Mouse (Mus musculus) forebrain, embryonic 13.5 days (tissue): ENCODE data around the gene Tac2. TPM values are rescaled to one million over a fixed set of nuclear protein-coding genes. Genes with fewer than 3 reads are reported as not detected.
"Not testable (repeated sequence)": the region's sequence is repeated elsewhere in the genome, so short reads cannot be mapped to it uniquely, and the experiment has no call there.

Source experiments
- ATAC-seq: fragments of 200-750 bp; cut with Nextera tagmentation; 2 replicates; pipeline ENCODE4 v1.8.0; 2017
- H3K27ac ChIP-seq: fragments of 300-500 bp; sonication (generic); 2 replicates; pipeline ENCODE4 v1.5.1; 2015; ENCODE audit warnings: inconsistent platforms, mild to moderate bottlenecking, moderate library complexity
- H3K27me3 ChIP-seq: fragments of 300-500 bp; sonication (generic); 2 replicates; pipeline ENCODE4 v1.6.1; 2015; ENCODE audit warnings: mild to moderate bottlenecking, inconsistent platforms
- H3K36me3 ChIP-seq: fragments of 300-500 bp; sonication (generic); 2 replicates; pipeline ENCODE4 v1.6.1; 2015; ENCODE audit warnings: mild to moderate bottlenecking, inconsistent platforms; ENCODE audit not compliant: poor library complexity, severe bottlenecking
- H3K4me1 ChIP-seq: fragments of 300-500 bp; sonication (generic); 2 replicates; pipeline ENCODE4 v1.6.1; 2015; ENCODE audit warnings: inconsistent platforms
- H3K4me2 ChIP-seq: fragments of 300-500 bp; sonication (generic); 2 replicates; pipeline ENCODE4 v1.6.1; 2015; ENCODE audit warnings: inconsistent platforms, mild to moderate bottlenecking, moderate library complexity
- H3K4me3 ChIP-seq: fragments of 300-500 bp; sonication (generic); 2 replicates; pipeline ENCODE4 v1.5.1; 2015; ENCODE audit warnings: mild to moderate bottlenecking, inconsistent platforms
- H3K9ac ChIP-seq: fragments of 300-500 bp; sonication (generic); 2 replicates; pipeline ENCODE4 v1.6.1; 2015; ENCODE audit warnings: mild to moderate bottlenecking, inconsistent platforms
- H3K9me3 ChIP-seq: fragments of 300-500 bp; sonication (generic); replicated peaks from 2 replicates; pipeline ENCODE4 v1.6.1; 2016; ENCODE audit warnings: inconsistent platforms
- WGBS: fragments of 180-500 bp; shearing (Covaris S2); methylation state at CpG from one replicate; pipeline ENCODE4 v1.1.7; 2015; 5-methylcytosine and 5-hydroxymethylcytosine counted together
- polyA plus RNA-seq: library from polyadenylated mRNA; unstranded; fragments of >200 nt; fragmentation: Nextera tagmentation; extraction: Ambion mirVana; gene quantifications from 2 replicates; pipeline ENCODE4 v1.2.1, GENCODE M21; 2015

Gene Tac2
- polyA plus RNA-seq, 1 experiment from 2014 or later, result 0.35 TPM

DNA sequence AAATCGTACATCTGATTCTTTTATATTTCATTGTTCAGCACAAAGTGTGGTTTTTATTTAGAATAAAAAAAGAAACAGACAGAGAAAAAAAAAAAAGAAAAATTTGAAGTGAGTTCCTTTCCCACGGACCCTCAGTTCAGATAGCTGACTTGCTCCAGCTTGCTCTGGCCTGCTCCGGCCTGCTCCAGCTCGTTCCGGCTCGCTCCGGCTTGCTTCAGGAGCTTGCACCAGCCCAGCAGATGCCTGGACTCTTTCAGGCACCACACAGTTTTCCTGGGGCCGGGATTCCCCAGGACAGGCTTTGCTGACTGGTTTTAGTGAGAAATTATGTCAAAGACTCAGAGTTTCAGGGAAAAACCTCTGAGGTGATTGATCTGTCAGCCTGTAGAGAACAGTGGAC is 23.0 kb downstream of the Tac2 start:
- no peaks in the 10 kb centered on the region for H3K27me3 ChIP-seq
- H3K9me3 ChIP-seq, result no peaks in the 10 kb centered on the region
- peaks cover 65% of the 10 kb centered on the region for H3K36me3 ChIP-seq
- no peak overlapping the region for H3K9ac ChIP-seq
- WGBS, result 93% methylated on average over 8 of the region's 8 CpGs
- no peak overlapping the region for H3K27ac ChIP-seq
- no peak for ATAC-seq
- H3K4me3 ChIP-seq, result no peak overlapping the region
- no peak overlapping the region for H3K4me2 ChIP-seq
- H3K4me1 ChIP-seq, result 0 out of 2 replicates have a peak, but pooled peaks cover 5% of the 10 kb centered on the region

DNA sequence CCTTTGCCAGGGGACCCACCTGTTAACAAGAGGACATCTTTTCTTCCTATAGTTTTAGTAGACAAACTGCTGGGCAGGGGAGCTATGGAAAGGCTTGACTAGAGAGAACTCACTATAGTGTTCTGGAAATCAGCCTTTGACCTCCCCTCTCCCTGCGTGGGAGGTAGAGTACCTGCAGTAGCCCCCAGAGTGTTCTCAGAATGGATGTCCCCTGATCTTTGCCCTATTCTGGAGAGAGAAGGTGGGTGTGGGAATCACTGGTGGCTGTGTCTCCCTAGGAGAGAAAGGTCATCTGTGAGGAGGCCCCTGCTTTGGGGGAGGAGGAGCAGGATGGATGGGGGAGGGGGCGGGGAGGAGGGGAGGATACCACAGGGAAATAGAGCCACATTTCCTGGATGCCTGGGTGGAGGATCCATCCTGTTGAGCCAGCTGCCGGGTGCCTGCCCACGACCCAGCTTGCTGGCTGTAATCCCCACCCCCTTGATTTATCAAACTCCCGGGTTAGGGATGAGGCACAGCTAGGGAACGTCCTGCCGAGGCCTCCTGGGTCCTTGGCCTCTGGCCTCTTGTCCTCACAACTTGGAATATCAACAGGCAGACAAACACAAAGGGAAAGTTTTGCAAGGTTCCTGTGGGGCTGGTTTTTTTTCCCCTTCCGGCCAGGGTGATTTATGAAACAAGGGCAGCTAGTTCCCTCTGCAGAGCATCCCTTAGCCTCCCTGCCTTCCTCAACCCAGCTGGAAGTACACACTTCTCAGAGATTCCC is 24.8 kb downstream of the Tac2 start:
- H3K9me3 ChIP-seq, result no peaks in the 10 kb centered on the region
- no peak overlapping the region for H3K27ac ChIP-seq
- 0 out of 2 replicates have a peak, but pooled peaks cover 5% of the 10 kb centered on the region for H3K4me1 ChIP-seq
- no peak overlapping the region for H3K4me2 ChIP-seq
- H3K9ac ChIP-seq, result no peak overlapping the region
- H3K36me3 ChIP-seq, result peaks cover 48% of the 10 kb centered on the region
- WGBS, result 16% methylated on average over 8 of the region's 8 CpGs
- no peak for ATAC-seq
- H3K27me3 ChIP-seq, result no peaks in the 10 kb centered on the region
- H3K4me3 ChIP-seq, result no peak overlapping the region

DNA sequence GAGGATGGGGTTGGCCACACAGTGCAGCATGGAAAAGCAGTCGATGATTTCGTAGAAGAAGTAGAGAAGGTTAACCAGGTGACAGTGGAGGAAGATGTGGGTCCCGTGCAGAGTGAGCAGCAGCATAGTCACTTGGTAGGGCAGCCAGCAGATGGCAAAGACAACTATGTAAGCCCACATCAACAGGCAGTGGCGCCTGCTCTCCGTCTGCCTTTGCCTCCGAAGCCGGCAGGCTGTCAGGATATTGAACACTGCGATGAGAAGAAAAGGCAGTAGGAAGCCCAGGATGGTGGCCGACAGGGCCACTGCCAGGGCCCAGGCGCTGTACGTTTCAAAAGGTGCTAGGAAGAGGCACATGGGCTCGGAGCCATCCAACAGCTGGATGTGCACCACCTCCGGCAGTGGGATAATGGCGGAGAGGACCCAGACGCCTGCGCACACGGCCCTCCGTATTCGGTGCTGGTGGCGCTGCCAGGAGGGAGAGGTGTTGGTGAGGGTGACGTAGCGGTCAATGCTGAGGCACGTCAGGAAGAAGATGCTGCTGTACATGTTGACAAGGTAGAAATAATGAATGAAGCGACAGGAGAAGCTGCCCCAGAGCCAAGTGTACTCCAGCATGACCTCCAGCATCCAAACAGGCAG is 26.0 kb downstream of the Tac2 start:
- no peak overlapping the region for H3K27ac ChIP-seq
- peak overlapping the region; percentile 43 for H3K4me2 ChIP-seq
- H3K9me3 ChIP-seq, result no peaks in the 10 kb centered on the region
- H3K4me3 ChIP-seq, result peak overlapping the region; percentile 14; the same call in 1 of the 2 replicates
- WGBS, result 53% methylated on average over 24 of the region's 24 CpGs
- H3K4me1 ChIP-seq, result 0 out of 2 replicates have a peak, but pooled peaks cover 5% of the 10 kb centered on the region
- H3K9ac ChIP-seq, result 0 out of 2 replicates have a peak overlapping the region, but pooled peaks have one; percentile 9
- 0 out of 2 replicates have a peak, but pooled peaks have one; percentile 30 for ATAC-seq
- peaks cover 35% of the 10 kb centered on the region for H3K36me3 ChIP-seq
- H3K27me3 ChIP-seq, result no peaks in the 10 kb centered on the region

DNA sequence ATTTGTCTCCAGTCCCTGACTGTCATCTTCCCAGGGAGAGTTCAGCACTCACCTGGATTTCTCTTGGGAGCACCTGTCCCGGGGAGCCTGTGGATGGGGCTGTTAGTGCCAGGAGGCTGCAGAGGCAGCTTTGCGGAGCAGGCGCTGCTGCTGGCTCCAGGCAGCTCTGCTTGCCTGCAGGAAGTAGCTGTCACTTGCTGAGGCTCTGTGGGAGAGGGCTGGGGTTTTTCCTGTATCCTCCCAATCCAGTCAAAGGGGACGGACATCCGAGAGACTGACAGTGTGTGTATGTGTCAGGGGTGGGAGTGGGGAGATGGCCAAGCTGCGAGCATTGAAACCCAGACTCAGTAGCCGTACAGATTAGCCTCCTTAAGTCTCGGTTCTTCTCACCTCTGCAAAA is 27.3 kb downstream of the Tac2 start, which contains the start of gene Gpr182:
Gene Gpr182 (minus strand): TSS at position 185 of the 400 bp plus-strand sequence.
- H3K9me3 ChIP-seq, result no peaks in the 10 kb centered on the region
- ATAC-seq, result no peak
- peaks cover 22% of the 10 kb centered on the region for H3K36me3 ChIP-seq
- no peak within 1 kb of the TSS for H3K27ac ChIP-seq
- no peaks in the 10 kb centered on the region for H3K27me3 ChIP-seq
- no peak within 1 kb of the TSS for H3K9ac ChIP-seq
- H3K4me3 ChIP-seq, result no peak within 1 kb of the TSS
- H3K4me2 ChIP-seq, result peak within 1 kb of the TSS; percentile 43
- WGBS, result 64% methylated on average over 8 of the region's 8 CpGs
- 0 out of 2 replicates have a peak, but pooled peaks cover 5% of the 10 kb centered on the region for H3K4me1 ChIP-seq

DNA sequence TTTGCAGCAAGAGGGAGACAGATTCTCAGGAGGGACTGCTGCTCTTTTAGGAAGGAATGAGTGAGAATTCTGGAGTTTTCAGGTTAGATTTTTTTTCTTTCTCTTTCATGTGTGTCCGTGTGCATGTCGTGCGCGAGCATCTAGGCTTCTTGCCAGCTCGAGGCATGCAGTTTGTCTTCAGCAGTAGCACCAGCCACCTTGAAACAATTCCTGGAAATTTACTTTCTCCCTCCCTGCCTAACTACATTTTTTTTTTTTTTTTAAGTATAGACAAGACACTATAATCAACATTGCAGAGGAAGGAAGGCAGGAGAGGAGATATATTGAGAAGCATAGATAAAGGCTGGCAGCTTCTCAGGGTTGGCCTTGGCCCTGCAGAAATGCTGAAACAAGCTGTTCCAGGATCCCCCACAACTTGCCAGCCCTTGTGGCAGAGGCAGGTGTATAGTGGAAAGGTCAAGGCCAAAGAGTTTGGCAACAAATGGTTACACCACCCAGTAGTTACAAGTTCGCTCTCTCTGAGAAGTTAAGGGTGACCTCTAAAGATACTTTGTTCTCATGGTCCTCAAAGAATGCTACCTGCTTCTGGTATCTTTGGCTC is 30.4 kb downstream of the Tac2 start:
- 81% methylated on average over 6 of the region's 6 CpGs for WGBS
- Histone ChIP-seq H3K27me3 (no peaks in the 10 kb centered on the region), H3K9me3 (no peaks in the 10 kb centered on the region), H3K4me1 (no peaks in the 10 kb centered on the region), H3K9ac (no peak overlapping the region), H3K4me2 (no peak overlapping the region), H3K36me3 (no peaks in the 10 kb centered on the region; the same call in 1 of the 2 replicates), H3K4me3 (no peak overlapping the region), H3K27ac (no peak overlapping the region)
- ATAC-seq, result no peak

DNA sequence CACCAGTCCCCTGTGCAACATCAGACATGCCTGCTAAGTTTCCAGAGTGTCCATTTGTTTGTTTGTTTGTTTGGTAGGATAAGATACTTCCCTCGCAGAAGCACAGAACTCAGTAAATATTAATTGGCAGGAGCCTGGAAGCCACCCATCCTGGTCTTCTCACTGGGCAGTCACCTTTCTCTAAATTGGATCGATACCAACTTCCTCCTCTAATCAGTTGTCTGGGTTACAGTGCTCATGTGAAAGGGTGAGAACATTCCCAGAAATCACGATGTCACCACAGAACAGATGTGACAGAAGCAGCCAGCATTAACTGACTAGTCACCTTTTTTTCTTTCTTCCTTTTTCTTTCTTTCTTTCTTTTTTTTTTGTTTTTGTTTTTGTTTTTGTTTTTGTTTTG is 31.0 kb downstream of the Tac2 start:
- no peak overlapping the region for H3K4me2 ChIP-seq
- H3K36me3 ChIP-seq, result no peaks in the 10 kb centered on the region; the same call in 1 of the 2 replicates
- no peak overlapping the region for H3K27ac ChIP-seq
- ATAC-seq, result no peak
- H3K9ac ChIP-seq, result no peak overlapping the region
- H3K9me3 ChIP-seq, result no peaks in the 10 kb centered on the region
- 69% methylated on average over 3 of the region's 3 CpGs for WGBS
- no peaks in the 10 kb centered on the region for H3K4me1 ChIP-seq
- H3K27me3 ChIP-seq, result no peaks in the 10 kb centered on the region
- no peak overlapping the region for H3K4me3 ChIP-seq

DNA sequence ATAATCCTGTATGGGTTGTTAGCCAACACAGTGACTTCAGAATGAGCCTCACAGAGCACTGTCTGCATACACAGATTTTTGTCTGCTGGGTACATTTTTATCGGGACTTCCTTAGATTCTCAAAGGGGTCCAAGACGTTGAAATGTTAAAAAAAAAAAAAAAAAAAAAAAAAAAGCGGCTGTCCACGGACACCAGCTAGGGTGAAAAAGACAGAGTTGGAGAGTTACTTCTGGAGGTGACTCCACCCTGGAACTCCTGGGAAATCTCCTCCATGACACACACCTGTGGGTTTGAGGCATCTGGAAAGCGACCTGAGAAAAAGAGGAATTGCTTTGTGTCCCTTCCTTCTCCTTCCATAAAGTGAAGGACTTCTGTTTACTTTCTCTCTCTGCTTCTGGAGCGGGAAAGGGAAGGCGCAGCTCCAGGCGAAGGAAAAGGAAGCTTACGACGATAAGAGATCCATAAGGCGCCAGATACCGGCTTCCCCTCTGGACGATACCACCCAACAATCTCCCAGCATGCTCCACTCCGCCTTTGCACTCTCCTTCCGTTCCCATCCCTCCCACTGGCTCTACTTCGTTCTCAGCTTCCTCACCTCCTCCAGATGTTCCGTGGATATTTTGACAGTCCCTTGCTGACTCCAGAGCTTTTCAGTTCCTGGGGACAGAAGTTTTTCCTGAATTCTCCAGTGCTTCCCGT is 31.6 kb downstream of the Tac2 start:
- 50% methylated on average over 18 of the region's 18 CpGs for WGBS
- H3K4me3 ChIP-seq, result no peak overlapping the region
- no peaks in the 10 kb centered on the region for H3K36me3 ChIP-seq
- ATAC-seq, result no peak
- H3K9ac ChIP-seq, result no peak overlapping the region
- no peak overlapping the region for H3K27ac ChIP-seq
- H3K27me3 ChIP-seq, result no peaks in the 10 kb centered on the region
- no peak overlapping the region for H3K4me2 ChIP-seq
- H3K4me1 ChIP-seq, result no peaks in the 10 kb centered on the region
- H3K9me3 ChIP-seq, result no peaks in the 10 kb centered on the region

DNA sequence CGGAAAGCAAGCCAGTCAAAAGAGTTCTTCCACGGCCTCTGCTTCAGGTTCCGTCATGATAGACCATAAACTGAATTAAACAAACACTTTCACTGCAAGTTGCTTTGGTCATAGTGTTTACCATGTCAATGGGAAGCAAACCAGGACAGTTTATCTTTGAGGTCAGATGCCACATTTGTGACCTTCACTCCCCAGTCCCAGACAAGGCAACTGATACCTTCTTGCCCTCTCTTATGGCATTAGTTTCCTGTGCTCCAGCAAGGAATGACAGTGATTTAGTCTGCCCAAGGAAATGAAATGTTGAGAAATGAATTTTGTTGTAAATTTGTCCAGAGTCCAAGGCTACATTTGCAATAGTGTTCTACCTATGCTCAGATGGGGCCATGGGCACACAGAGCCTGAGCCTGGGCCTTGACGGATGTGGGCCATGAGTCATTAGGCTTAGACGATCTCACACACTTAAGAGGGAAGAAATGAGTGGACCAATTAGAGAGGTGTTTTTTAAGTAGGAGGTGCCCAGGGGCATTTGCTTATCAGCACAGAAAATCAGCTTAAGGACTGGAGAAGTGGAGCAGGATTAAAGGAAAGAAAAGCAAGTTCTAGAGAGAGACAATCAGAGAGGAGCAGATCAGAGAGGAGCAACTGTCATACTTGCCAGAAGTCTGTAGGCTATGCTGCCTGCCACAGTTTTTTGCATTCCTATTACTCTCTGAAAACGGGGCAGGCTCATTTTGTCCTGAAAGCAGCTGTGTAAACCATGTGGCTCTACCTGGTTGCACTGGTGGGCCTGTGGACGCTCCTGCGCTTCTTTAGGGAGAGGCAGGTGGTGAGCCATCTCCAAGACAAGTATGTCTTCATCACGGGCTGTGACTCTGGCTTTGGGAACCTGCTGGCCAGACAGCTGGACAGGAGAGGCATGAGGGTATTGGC is 35.2 kb downstream of the Tac2 start, which contains the start of the genes Rdh1 and Rdh16f1:
Gene Rdh1 (plus strand): TSS at position 541 of the 930 bp plus-strand sequence.
Gene Rdh16f1 (plus strand): TSS at position 607 of the 930 bp plus-strand sequence.
- 68% methylated on average over 9 of the region's 9 CpGs for WGBS

DNA sequence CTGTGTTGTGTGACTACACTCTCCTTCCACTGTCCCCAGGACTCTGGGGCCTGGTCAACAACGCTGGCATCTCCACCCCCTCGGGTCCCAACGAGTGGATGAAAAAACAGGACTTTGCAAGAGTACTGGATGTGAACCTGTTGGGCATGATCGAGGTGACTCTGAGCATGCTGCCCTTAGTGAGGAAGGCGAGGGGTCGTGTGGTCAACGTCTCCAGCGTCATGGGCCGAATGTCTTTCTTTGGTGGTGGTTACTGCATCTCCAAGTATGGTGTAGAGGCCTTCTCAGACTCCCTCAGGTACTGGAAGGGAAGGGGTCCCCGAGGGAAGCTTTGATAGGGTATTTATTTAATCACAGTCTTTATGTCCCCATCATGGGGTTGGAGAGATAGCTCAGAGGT is 38.6 kb downstream of the Tac2 start:
- H3K27ac ChIP-seq, H3K4me2 ChIP-seq, H3K36me3 ChIP-seq, H3K9ac ChIP-seq, H3K9me3 ChIP-seq, H3K27me3 ChIP-seq, ATAC-seq, H3K4me1 ChIP-seq, H3K4me3 ChIP-seq: not testable (repeated sequence)
- WGBS, result 90% methylated on average over 10 of the region's 10 CpGs

More for the DNA sequence above, 35.2 kb downstream of the Tac2 start, which contains the start of the genes Rdh1 and Rdh16f1:
- H3K4me2 ChIP-seq, result no peak within 1 kb of the TSS
- H3K4me1 ChIP-seq, result no peaks in the 10 kb centered on the region
- no peaks in the 10 kb centered on the region for H3K9me3 ChIP-seq
- no peak within 1 kb of the TSS for H3K4me3 ChIP-seq
- H3K27me3 ChIP-seq, result no peaks in the 10 kb centered on the region
- no peaks in the 10 kb centered on the region for H3K36me3 ChIP-seq
- H3K9ac ChIP-seq, result no peak within 1 kb of the TSS
- no peak for ATAC-seq
- H3K27ac ChIP-seq, result no peak within 1 kb of the TSS

DNA sequence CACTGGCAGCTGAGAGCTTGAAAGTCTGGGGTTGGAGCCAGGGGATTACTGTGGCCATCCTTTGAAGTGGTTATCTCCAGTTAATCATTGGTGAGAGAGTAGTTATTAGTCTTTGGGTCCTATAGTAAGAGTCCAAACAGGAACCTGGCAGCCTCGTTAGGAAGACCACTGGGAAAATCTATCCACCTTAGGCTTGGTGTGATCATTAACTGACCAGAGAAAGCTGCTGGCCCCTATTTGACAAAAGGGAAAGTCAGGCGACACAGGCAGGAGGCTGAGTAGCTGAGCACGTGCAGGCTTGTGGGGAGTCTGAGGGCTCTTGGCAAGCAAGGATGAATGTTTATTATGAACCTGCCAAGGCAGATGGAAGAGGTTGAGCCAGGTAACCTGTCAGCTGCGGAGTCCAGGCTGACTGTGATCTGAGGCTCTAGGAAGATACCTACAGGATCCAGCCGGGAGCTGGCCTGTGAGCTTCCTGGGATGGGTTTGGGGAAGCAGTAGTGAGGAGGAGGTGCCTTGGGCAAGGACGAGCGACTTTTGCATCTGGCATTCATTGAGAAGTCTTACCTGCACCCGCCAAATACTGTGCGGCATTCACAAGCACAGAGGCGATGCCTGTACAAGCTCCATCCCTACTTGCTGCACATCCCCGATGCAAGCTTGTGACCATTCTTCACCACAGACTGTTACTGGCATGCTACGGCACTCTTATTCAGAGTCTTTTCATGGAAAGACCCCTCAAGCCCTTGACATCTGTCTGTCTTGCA is 39.8 kb downstream of the Tac2 start:
- Histone ChIP-seq H3K27ac (no peak overlapping the region), H3K9ac (no peak overlapping the region), H3K36me3 (no peaks in the 10 kb centered on the region), H3K27me3 (no peaks in the 10 kb centered on the region), H3K4me3 (no peak overlapping the region), H3K9me3 (no peaks in the 10 kb centered on the region), H3K4me2 (no peak overlapping the region), H3K4me1 (no peaks in the 10 kb centered on the region)
- WGBS, result 65% methylated on average over 12 of the region's 12 CpGs
- ATAC-seq, result no peak
